Mouse (Mus musculus) E14TG2a.4 (cell line): Measurements from ENCODE around the gene Efna5.

Source experiments
- H3K27me3 ChIP-seq: 2 replicates; pipeline ENCODE4 v1.6.1; 2014; ENCODE audit warnings: low read length, control low read depth; ENCODE audit not compliant: insufficient read depth
- H3K36me3 ChIP-seq: 2 replicates; pipeline ENCODE4 v1.6.1; 2014; ENCODE audit warnings: low read length, control low read depth; ENCODE audit not compliant: insufficient read depth
- H3K4me1 ChIP-seq: replicated peaks from 2 replicates; pipeline ENCODE4 v1.6.1; 2014; ENCODE audit warnings: low read depth, low read length, control low read depth
- H3K4me3 ChIP-seq: replicated peaks from 2 replicates; pipeline ENCODE4 v1.5.1; 2014; ENCODE audit warnings: mild to moderate bottlenecking, low read length
- H3K9me3 ChIP-seq: 2 replicates; pipeline ENCODE4 v1.6.1; 2014; ENCODE audit warnings: low read length, control low read depth
- CTCF ChIP-seq: conservative IDR thresholded peaks from 2 replicates; pipeline ENCODE4 v1.5.1; 2014; ENCODE audit warnings: low read length
- NANOG ChIP-seq: IDR thresholded peaks from 2 replicates; pipeline ENCODE4 v1.6.1; 2014; ENCODE audit warnings: borderline replicate concordance, low read length, mixed read lengths
- POU5F1 ChIP-seq: IDR thresholded peaks from 2 replicates; pipeline ENCODE4 v1.6.1; 2014; ENCODE audit warnings: low read length, borderline replicate concordance

The Efna5 gene

GRCm38 (mm10) chr17:62788783-62789182 lies 92.3 kb downstream of the Efna5 start:
- TF ChIP-seq CTCF = no peak
- TF ChIP-seq NANOG = no peak
- no peak for TF ChIP-seq POU5F1
- Histone ChIP-seq H3K27me3 (no peaks in the 10 kb centered on the region), H3K4me3 (no peak overlapping the region), H3K9me3 (no peaks in the 10 kb centered on the region), H3K4me1 (peaks cover 7% of the 10 kb centered on the region; the same call in 1 of the 2 replicates), H3K36me3 (no peaks in the 10 kb centered on the region)

- TF ChIP-seq POU5F1 (no peak), NANOG (no peak), CTCF (no peak)
- no peaks in the 10 kb centered on the region for H3K36me3 ChIP-seq
- H3K9me3 ChIP-seq = no peaks in the 10 kb centered on the region
- peaks cover 10% of the 10 kb centered on the region for H3K4me1 ChIP-seq
- no peaks in the 10 kb centered on the region for H3K27me3 ChIP-seq
- no peak overlapping the region for H3K4me3 ChIP-seq
Observed at GRCm38 (mm10) chr17:62787855-62788254, 93.3 kb downstream of the Efna5 start.

- Histone ChIP-seq H3K4me3 (no peak overlapping the region), H3K9me3 (no peaks in the 10 kb centered on the region), H3K27me3 (no peaks in the 10 kb centered on the region), H3K4me1 (peaks cover 12% of the 10 kb centered on the region), H3K36me3 (no peaks in the 10 kb centered on the region)
- no peak for TF ChIP-seq NANOG
- no peak for TF ChIP-seq POU5F1
- no peak for TF ChIP-seq CTCF
Observed at GRCm38 (mm10) chr17:62786602-62786907, 94.6 kb downstream of the Efna5 start.

- H3K4me1 ChIP-seq = peaks cover 12% of the 10 kb centered on the region
- H3K36me3 ChIP-seq = no peaks in the 10 kb centered on the region
- no peak for TF ChIP-seq POU5F1
- TF ChIP-seq NANOG = no peak
- TF ChIP-seq CTCF = no peak
- no peak overlapping the region for H3K4me3 ChIP-seq
- no peaks in the 10 kb centered on the region for H3K27me3 ChIP-seq
- no peaks in the 10 kb centered on the region for H3K9me3 ChIP-seq
Observed at GRCm38 (mm10) chr17:62785781-62786601, 95.1 kb downstream of the Efna5 start.

- Histone ChIP-seq H3K27me3 (no peaks in the 10 kb centered on the region), H3K9me3 (no peaks in the 10 kb centered on the region), H3K4me1 (peaks cover 12% of the 10 kb centered on the region), H3K4me3 (peak overlapping the region; percentile 21; the same call in 1 of the 2 replicates), H3K36me3 (no peaks in the 10 kb centered on the region)
- no peak for TF ChIP-seq CTCF
- no peak for TF ChIP-seq POU5F1
- TF ChIP-seq NANOG = no peak
Observed at GRCm38 (mm10) chr17:62784274-62785171, 96.6 kb downstream of the Efna5 start.

GRCm38 (mm10) chr17:62783524-62784273 lies 97.4 kb downstream of the Efna5 start:
- no peaks in the 10 kb centered on the region for H3K27me3 ChIP-seq
- H3K9me3 ChIP-seq = no peaks in the 10 kb centered on the region
- peaks cover 12% of the 10 kb centered on the region for H3K4me1 ChIP-seq
- TF ChIP-seq POU5F1 (no peak), CTCF (peak; percentile 76)
- H3K36me3 ChIP-seq = no peaks in the 10 kb centered on the region
- H3K4me3 ChIP-seq = peak overlapping the region; percentile 21; the same call in 1 of the 2 replicates

GRCm38 (mm10) chr17:62782826-62783404 lies 98.2 kb downstream of the Efna5 start:
- H3K36me3 ChIP-seq = no peaks in the 10 kb centered on the region
- TF ChIP-seq POU5F1 (no peak), CTCF (no peak), NANOG (no peak)

GRCm38 (mm10) chr17:62781120-62781519 lies 100.0 kb downstream of the Efna5 start:
- Histone ChIP-seq H3K36me3 (no peaks in the 10 kb centered on the region), H3K27me3 (no peaks in the 10 kb centered on the region), H3K4me3 (no peak overlapping the region), H3K4me1 (peaks cover 12% of the 10 kb centered on the region), H3K9me3 (peaks cover 7% of the 10 kb centered on the region)
- no peak for TF ChIP-seq POU5F1
- TF ChIP-seq NANOG = no peak
- TF ChIP-seq CTCF = no peak

More at GRCm38 (mm10) chr17:62782826-62783404, 98.2 kb downstream of the Efna5 start:
- H3K4me3 ChIP-seq = no peak overlapping the region
- peaks cover 5% of the 10 kb centered on the region for H3K9me3 ChIP-seq
- H3K4me1 ChIP-seq = peaks cover 12% of the 10 kb centered on the region
- no peaks in the 10 kb centered on the region for H3K27me3 ChIP-seq
